Mouse (Mus musculus) heart, adult 11 months (tissue): ENCODE data around the gene March10.

ENCODE experiments used
- DNase-seq: peaks from one replicate; pipeline ENCODE4 v3.0.0; 2022

The March10 gene

GRCm38 (mm10) chr11:105390290-105390689 is 66.2 kb downstream of the March10 start:
- no peak for DNase-seq

GRCm38 (mm10) chr11:105388636-105389035 is 67.9 kb downstream of the March10 start:
- DNase-seq: no peak

GRCm38 (mm10) chr11:105385266-105385665 is 71.3 kb downstream of the March10 start:
- DNase-seq: no peak

- DNase-seq: no peak
Observed at GRCm38 (mm10) chr11:105375821-105376235, 80.7 kb downstream of the March10 start.

DNA sequence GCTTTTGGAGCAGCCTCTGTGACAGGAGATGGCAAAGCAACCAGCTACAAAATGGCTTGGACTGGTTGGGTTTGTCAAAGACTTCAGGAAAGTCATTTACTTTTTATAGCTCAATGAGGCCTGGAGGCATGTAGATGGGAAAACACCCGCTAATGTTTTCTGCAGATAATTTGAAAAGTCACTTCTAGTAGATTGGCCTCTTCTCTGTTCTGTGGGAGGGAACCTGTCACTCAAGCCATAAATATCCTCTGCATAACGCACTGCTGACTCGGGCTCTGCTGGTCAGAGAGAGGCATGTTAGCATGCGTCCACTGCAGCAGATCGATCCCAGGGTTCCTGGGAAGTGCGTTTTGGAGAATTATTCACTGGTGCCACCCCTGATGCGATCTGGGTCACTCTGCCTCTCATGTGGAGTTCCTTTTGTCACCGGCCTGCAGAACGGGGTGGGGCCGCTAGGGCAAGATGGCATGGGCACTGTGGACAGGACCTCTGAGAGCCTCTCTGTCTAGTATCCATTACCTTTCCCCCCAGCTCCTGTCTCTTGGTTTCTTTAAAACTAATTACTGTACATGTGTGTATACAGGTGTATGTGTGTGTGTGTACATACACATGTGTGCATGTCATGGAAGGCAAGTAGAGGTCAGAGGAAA is 81.9 kb downstream of the March10 start:
- DNase-seq: no peak

GRCm38 (mm10) chr11:105373881-105374280 is 82.7 kb downstream of the March10 start:
- peak; percentile 90 for DNase-seq

DNA sequence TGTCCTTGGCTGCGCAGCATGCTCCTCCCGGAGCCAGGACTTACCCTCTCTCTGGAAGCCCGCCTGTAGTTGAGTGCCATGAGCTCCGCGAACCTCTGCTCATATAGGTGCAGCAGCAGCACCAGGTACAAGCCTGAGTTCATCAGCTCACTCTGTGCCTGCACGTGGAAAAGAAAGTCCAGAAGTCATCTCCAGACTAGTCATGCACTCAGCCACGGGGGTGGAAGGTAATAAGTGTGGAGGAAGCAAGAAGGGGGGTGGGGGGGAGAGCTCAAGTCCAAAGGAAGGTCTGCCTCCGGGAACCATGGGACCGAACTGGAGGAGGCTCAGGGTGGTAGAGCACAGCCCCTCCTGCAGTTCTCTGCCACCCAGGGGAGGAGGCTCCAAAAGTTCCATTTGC is 84.7 kb downstream of the March10 start:
- DNase-seq: no peak

GRCm38 (mm10) chr11:105369526-105370386 is 86.8 kb downstream of the March10 start:
- DNase-seq: peak; percentile 95

DNA sequence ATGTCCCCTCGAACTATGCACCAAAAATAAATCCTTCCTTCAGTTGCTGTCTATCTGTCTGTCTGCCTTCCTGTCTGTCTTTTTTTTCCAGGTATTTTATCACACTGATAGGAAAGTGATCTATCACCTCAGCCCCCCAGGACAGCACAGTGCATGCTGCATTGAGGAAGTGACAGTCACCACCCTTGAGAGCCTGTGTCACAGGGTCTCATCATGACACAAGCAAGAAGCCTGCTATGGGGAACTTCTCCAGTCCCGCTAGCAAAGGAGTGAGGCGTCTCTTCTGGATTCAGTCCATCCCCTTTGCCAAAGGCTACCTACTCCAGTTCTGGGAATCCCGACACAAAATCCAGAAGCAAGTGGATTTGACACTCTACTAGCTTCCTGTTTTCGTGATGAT is 87.7 kb downstream of the March10 start:
- peak; percentile 92 for DNase-seq

GRCm38 (mm10) chr11:105367163-105367562 is 89.4 kb downstream of the March10 start:
- DNase-seq: no peak

DNA sequence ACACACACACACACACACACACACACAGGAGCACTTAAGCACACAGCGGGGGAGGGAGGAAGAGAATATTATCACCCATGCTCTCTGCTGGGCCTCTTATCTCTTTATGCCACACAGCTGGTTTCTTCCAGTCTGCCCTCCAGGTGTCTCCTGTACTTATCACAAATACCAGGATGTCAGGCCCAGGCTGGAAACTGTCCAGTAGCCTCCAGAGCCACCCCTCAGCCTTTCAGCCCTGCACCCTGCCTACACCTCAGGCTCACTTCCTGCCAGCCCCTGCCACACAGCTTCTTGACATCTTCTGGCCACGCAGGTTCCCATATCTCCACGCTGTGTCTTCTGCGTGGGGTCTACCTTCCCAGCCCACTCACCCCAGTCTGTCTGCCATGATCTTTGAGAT is 90.5 kb downstream of the March10 start:
- DNase-seq: peak; percentile 87

GRCm38 (mm10) chr11:105365611-105366010 is 90.9 kb downstream of the March10 start:
- peak; percentile 85 for DNase-seq

DNA sequence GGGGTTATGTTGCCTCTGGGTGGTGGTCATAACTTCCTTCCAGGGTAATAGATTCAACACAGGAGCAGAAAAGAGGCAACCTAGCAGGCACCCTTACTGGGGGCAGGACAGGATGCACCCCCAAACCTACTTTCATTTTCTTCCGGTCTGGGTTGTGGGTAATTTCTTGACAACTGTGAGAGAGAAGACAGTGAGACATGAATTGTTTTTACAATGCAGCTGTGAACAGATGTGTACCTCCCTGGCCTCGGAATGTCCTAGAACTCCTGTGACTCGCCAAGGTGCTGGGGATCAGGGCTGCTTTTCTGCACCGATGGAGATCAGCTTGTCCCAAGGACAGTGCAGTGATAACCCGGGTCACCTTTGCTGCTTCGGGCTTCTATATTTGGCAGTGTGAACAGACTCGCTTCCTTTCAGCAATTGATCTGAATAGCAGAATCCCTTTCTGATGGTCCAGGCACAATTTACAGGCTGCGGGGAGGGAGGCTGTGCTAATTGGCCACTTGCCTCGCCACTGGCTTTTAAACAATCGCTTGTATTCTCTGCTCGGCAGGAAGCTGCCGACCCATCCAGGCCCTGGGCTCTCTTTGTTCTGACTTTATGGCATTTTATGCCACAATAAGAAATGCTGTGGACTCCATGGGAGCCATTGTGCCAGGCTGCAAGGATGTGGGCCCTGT is 92.0 kb downstream of the March10 start:
- peak; percentile 97 for DNase-seq

DNA sequence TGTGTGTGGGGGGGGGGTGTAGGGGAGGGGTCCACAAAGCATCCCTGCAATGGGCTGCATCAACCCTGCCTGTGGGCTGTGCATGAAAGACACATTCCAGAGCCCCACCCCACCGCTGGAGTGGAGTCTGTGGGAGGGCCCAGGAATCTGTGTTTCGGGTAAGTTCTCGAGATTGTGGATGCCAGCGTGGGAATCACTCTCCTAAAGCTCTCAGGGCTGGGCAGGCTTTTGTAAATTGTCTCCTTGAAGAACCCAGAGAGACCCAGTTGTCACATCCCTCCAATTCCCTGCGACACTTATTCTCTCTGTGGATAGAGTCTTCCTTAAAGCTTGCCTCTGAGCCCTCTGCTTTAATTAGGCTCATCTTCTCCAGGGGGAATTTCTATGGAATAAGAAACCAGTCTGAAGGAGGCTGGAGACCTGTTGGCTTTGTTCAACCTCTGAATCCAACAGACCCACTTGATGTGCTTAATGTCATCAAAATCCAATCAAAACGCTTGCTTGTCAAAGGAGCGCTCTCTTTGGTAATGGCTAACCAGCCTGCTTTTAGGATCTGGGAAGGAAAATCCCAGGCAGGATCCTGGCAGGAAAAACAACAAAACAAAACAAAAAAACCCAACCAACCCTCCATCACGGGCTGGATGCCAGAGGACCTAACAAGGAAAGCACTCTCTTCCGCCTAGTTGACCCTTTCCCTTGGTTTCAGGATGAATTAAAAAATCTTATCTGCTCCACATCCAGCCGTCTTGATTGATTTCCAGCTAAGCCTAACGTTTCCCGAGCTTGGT is 92.7 kb downstream of the March10 start:
- peak; percentile 95 for DNase-seq

GRCm38 (mm10) chr11:105362946-105363597 is 93.5 kb downstream of the March10 start:
- DNase-seq: peak; percentile 98

DNA sequence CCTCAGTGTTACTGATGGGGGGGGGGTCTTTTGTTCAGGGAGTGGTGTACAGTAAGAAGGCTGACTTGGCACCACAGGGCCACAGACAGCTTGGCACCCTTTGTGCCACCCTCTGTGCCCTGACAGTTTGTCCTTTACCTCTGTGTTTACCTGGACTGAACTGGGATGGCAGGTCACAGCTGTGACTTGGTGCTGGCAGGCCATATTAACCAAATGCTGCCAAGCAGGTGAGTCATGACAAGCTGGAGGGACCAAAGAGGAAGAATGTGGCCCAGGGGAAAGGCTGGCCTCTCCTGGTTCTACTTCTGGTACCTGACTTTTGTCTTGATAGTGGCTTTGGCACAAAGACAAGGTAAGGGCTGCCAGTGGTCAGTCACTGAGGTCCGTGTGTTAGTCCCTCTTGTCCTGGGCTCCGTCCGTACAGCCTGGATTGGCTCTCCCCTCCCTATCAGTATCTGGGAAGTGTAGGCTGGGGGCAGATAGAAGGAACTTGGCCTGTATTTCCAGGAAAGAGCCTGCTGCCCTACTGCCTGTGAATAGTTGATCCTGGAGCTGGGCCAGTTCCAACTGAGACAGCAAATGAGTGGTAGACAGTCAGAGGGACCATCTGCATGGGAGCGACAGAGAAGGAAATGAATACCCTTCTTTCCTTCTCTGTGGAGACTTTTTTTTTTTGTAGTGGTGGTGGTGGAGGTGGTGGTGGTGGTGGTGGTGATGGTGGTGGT is 94.3 kb downstream of the March10 start:
- DNase-seq: peak; percentile 93

DNA sequence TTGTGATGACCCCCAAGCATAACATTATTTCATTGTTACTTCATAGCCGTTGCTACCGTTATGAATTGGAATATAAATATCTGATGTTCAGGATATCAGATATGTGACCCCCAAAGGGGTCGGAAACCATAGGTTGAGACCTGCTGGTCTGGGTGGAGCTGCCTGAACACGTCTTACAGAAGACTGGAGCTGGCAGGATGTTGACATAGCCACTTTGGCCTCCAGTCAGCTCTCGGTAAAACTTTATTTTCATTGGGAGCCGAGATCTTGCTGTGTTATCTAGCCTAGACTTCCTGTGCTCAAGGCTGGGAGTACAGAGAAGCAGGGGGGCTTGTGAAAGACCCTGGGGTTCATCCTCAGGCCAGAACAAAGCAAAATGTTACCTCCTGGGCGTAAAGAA is 100.2 kb downstream of the March10 start:
- no peak for DNase-seq

DNA sequence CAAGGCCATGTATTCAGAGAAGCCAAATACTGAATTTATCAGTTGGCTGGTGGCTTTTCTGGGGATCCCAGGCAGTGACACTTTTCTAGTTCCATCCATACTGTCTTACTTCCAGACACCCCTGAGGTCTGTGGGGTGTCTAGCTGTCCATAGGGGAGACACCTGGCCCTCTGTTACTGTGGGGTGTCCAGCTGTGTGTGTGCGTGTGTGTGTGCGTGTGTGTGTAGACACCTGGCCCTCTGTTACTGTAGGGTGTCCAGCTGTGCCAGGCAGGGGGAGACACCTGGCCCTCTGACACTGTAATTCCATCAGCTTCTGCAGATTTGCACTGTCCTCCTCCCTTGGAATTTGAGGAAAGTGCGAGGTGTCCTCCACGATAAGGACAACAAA is 102.6 kb downstream of the March10 start:
- DNase-seq: peak; percentile 91

- DNase-seq: peak; percentile 99
Observed at GRCm38 (mm10) chr11:105352954-105353890, 103.3 kb downstream of the March10 start.

- DNase-seq: no peak
Observed at GRCm38 (mm10) chr11:105352152-105352551, 104.4 kb downstream of the March10 start.
